Mouse (Mus musculus) small intestine, adult 2 months (tissue): ENCODE results near the gene Npnt.

Experiments used
- CTCF ChIP-seq: fragments of 200-500 bp; IDR thresholded peaks from 2 replicates; pipeline ENCODE4 v1.5.1; 2012; ENCODE audit warnings: low read depth, mild to moderate bottlenecking, control low read depth, inconsistent platforms, low read length, moderate library complexity, mixed read lengths; ENCODE audit not compliant: insufficient replicate concordance, insufficient read length; ENCODE audit errors: extremely low read depth
- POLR2A ChIP-seq: fragments of 200-500 bp; IDR thresholded peaks from 2 replicates; pipeline ENCODE4 v1.6.1; 2012; ENCODE audit warnings: low read depth, mild to moderate bottlenecking, control low read depth, inconsistent platforms, low read length, moderate library complexity

- no peak for TF ChIP-seq CTCF
- TF ChIP-seq POLR2A = no peak
These were observed 47.2 kb downstream of the Npnt start for GRCm38 (mm10) chr3:132902921-132903320.
